Mouse (Mus musculus) activated CD4-positive, CD25-positive, alpha-beta regulatory T cell, adult 4 months (primary cell): ENCODE data around the gene Sez6. TPM values are rescaled to one million over a fixed set of nuclear protein-coding genes. Genes with fewer than 3 reads are reported as not detected.

Experiments
- ATAC-seq: one replicate; pipeline ENCODE4 v1.8.0; 2017
- polyA plus RNA-seq, 2 experiments: library from polyadenylated mRNA; unstranded; fragments of 100-300 nt; shearing (Covaris generic); gene quantifications; one replicate each; pipeline ENCODE4 v1.2.1; 2017

Gene Sez6
- polyA plus RNA-seq, 2 experiments from 2014 or later = 0.20 TPM; not detected in 1

- ATAC-seq = no peak
Measured at GRCm38 (mm10) chr11:77950125-77950685, 19.6 kb downstream of the Sez6 start.

GRCm38 (mm10) chr11:77950797-77951228 is 20.2 kb downstream of the Sez6 start:
- no peak for ATAC-seq

- no peak for ATAC-seq
Measured at GRCm38 (mm10) chr11:77953671-77954070, 23.1 kb downstream of the Sez6 start.

GRCm38 (mm10) chr11:77956428-77956827 is 25.8 kb downstream of the Sez6 start:
- ATAC-seq = no peak

- ATAC-seq = no peak
Measured at GRCm38 (mm10) chr11:77958268-77958667, 27.7 kb downstream of the Sez6 start.

- no peak for ATAC-seq
Measured at GRCm38 (mm10) chr11:77958932-77959331, 28.3 kb downstream of the Sez6 start.

GRCm38 (mm10) chr11:77960199-77960598 is 29.6 kb downstream of the Sez6 start:
- no peak for ATAC-seq

- ATAC-seq = no peak
Measured at GRCm38 (mm10) chr11:77960898-77961297, 30.3 kb downstream of the Sez6 start.

- ATAC-seq = no peak
Measured at GRCm38 (mm10) chr11:77962946-77963345, 32.3 kb downstream of the Sez6 start.

- no peak for ATAC-seq
Measured at GRCm38 (mm10) chr11:77964415-77965095, 34.0 kb downstream of the Sez6 start.

- ATAC-seq = no peak
Measured at GRCm38 (mm10) chr11:77965101-77966036, 34.8 kb downstream of the Sez6 start.

GRCm38 (mm10) chr11:77966037-77966391 is 35.4 kb downstream of the Sez6 start:
- ATAC-seq = no peak

GRCm38 (mm10) chr11:77967114-77967513 is 36.5 kb downstream of the Sez6 start:
- ATAC-seq = no peak

GRCm38 (mm10) chr11:77968786-77969185 is 38.2 kb downstream of the Sez6 start:
- no peak for ATAC-seq

GRCm38 (mm10) chr11:77970718-77971117 is 40.1 kb downstream of the Sez6 start:
- no peak for ATAC-seq

GRCm38 (mm10) chr11:77973520-77973919 is 42.9 kb downstream of the Sez6 start:
- ATAC-seq = no peak

- ATAC-seq = no peak
Measured at GRCm38 (mm10) chr11:77974325-77974724, 43.7 kb downstream of the Sez6 start.

- no peak for ATAC-seq
Measured at GRCm38 (mm10) chr11:77975873-77976272, 45.3 kb downstream of the Sez6 start.

- ATAC-seq = no peak
Measured at GRCm38 (mm10) chr11:77978161-77978560, 47.6 kb downstream of the Sez6 start.

- no peak for ATAC-seq
Measured at GRCm38 (mm10) chr11:77979221-77979809, 48.7 kb downstream of the Sez6 start.

GRCm38 (mm10) chr11:77980281-77981204 is 49.9 kb downstream of the Sez6 start:
- ATAC-seq = no peak
